Mouse (Mus musculus): ENCODE measurements around the gene Tram2. TPM values are rescaled to one million over a fixed set of nuclear protein-coding genes. Genes with fewer than 3 reads are reported as not detected.

Tram2 gene
- polyA plus RNA-seq, 1 experiment from 2014 or later = 2.0 TPM

DNA sequence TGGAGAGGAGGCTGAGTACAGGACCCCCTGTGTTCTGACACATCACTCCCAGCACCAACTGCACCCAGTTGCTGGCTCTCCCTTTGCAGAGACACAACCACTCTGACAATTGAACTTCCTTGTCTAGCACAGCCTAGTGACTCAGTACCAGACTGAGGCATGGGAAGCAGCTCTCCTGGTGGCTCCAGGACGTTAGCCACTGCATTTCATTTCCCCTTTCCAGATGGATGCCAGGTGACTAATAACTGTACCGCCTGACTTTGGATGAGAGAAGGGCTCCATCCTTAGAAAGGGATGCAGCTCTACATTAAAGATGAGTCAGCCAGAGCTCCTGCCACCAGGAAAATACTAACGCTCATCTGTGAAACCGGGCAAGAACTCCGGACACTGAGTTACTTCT is 7.3 kb upstream of the Tram2 start:
- 84% methylated on average over 5 of the region's 5 CpGs for WGBS
- ATAC-seq = no peak
- no peak overlapping the region for H3K27ac ChIP-seq (ENCODE audit: low read length)

DNA sequence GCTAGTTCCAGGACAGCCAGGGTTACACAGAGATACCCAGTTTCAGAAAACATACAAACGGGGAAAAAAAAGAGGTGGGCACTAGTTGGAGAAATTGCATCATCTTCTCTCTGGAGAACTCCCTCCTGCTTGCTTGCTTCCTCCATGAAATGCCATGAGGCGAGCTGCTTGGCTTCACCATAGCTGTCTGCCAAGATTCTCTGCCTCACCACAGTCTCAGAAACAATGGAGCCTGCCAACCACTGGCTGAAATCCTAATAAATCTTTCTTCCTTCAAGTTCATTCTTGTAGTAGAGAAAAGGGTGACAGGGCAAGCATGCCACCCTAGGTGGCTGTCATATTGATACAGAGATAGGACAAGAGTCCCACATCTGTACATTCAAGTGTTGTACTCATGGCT is 5.6 kb upstream of the Tram2 start:
- Histone ChIP-seq H3K9ac (ENCODE audit: low read depth, low read length) (no peak overlapping the region), H3K9me3 (replicated peaks; ENCODE audit: control insufficient read depth, low read length, poor library complexity, severe bottlenecking) (no peaks in the 10 kb centered on the region), H3K27me3 (ENCODE audit: control insufficient read depth, insufficient read depth, low read depth, low read length) (no peaks in the 10 kb centered on the region), H3K4me3 (ENCODE audit: low read depth, low read length) (no peak overlapping the region), H3K27ac (ENCODE audit: low read length) (no peak overlapping the region), H3K4me2 (ENCODE audit: low read length) (no peak overlapping the region), H3K36me3 (ENCODE audit: control insufficient read depth, insufficient read depth, low read length) (no peaks in the 10 kb centered on the region), H3K4me1 (ENCODE audit: control insufficient read depth, insufficient read depth, low read length) (peaks cover 4% of the 10 kb centered on the region; the same call in 1 of the 2 replicates)
- WGBS = 75% methylated on average over 2 of the region's 2 CpGs
- no peak for ATAC-seq

More for the DNA sequence above, 7.3 kb upstream of the Tram2 start:
- no peaks in the 10 kb centered on the region for H3K4me1 ChIP-seq (ENCODE audit: control insufficient read depth, insufficient read depth, low read length)
- H3K9ac ChIP-seq (ENCODE audit: low read depth, low read length) = no peak overlapping the region
- H3K36me3 ChIP-seq (ENCODE audit: control insufficient read depth, insufficient read depth, low read length) = no peaks in the 10 kb centered on the region
- H3K4me3 ChIP-seq (ENCODE audit: low read depth, low read length) = no peak overlapping the region
- no peak overlapping the region for H3K4me2 ChIP-seq (ENCODE audit: low read length)
- no peaks in the 10 kb centered on the region for H3K9me3 ChIP-seq (replicated peaks; ENCODE audit: control insufficient read depth, low read length, poor library complexity, severe bottlenecking)
- H3K27me3 ChIP-seq (ENCODE audit: control insufficient read depth, insufficient read depth, low read depth, low read length) = no peaks in the 10 kb centered on the region

DNA sequence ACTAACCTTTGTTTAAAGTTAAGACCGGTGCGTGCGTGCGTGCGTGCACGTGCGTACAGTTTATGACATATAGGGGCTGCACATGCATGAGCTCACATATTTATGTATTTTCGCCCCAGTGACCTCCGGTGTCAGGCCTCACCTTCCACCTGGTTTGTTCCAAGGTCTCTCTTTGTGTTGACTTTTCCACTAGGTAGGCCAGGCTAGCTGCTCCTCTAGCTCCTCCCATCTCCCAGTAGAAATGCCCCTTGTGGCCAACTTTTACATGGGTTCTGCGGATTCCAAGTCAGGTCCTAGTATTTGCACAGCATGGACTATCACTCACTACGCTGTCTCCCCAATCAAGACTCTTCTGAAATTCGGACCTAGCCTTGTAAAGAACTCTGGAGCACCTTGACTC is 1.3 kb upstream of the Tram2 start:
- Histone ChIP-seq H3K4me1 (ENCODE audit: control insufficient read depth, insufficient read depth, low read length) (peaks cover 4% of the 10 kb centered on the region; the same call in 1 of the 2 replicates), H3K9me3 (replicated peaks; ENCODE audit: control insufficient read depth, low read length, poor library complexity, severe bottlenecking) (no peaks in the 10 kb centered on the region), H3K36me3 (ENCODE audit: control insufficient read depth, insufficient read depth, low read length) (no peaks in the 10 kb centered on the region), H3K4me2 (ENCODE audit: low read length) (no peak overlapping the region), H3K27ac (ENCODE audit: low read length) (no peak overlapping the region), H3K9ac (ENCODE audit: low read depth, low read length) (no peak overlapping the region), H3K4me3 (ENCODE audit: low read depth, low read length) (no peak overlapping the region), H3K27me3 (ENCODE audit: control insufficient read depth, insufficient read depth, low read depth, low read length) (peaks cover 2% of the 10 kb centered on the region; the same call in 1 of the 2 replicates)
- ATAC-seq = no peak
- WGBS = 90% methylated on average over 12 of the region's 12 CpGs

DNA sequence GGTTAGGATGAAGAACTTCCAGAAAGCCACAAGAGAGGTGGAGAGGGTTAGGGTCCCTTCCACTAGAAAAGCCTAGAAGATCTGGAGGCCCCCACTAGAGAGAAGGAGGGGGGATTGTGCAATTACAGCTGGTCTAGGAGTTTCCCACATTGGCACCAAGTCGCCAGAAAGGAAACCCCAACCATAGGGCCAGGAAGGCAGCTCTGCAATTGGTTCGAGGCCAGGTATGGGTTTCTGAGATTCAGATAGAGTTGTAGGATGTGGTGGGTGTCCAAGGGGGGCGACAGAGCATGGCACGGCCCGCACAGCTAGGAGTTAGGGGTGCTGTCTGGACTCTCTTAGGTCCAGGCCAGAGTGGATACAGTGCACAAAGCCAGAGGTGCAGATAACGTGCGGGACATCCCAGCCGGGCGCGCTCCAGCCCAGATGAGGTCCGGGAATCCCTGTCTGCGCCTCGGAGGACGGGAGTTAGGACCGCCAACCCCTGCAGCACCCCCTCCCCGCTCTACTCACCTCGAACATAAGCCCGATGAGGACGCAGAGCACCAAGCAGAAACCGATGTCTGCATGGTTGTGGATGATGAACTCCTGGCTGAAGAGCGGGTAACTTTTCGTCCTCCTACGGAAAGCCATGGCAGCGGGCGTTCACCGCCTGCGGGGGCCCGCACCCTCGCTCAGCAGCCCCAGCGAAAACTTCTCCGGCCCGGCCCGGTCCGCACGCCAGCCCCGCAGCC is 381 bp downstream of the Tram2 start:
- 1% methylated on average over 36 of the region's 36 CpGs for WGBS
- no peak overlapping the region; the same call in 1 of the 2 replicates for H3K27ac ChIP-seq (ENCODE audit: low read length)
- ATAC-seq = peak; percentile 59

DNA sequence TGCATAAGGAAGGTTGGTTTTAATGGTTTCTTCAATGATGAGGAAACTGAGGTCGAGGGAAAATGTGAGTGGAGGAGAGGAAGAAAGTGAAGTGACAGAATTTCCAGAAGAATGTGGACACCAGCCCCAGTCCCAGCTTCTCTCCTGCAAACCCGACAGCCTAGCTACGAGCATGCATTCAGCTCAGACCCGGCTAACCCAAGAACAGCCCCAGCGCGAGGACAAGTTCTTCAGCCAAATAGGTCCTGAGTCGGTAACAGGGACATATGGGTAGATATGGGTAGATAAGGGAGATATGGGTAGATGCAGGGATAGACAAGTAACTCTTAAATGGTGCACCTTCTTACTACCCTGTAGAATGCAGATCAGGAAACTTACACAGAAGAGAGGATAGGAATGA is 1.4 kb downstream of the Tram2 start:
- Histone ChIP-seq H3K27ac (ENCODE audit: low read length) (no peak overlapping the region), H3K9me3 (replicated peaks; ENCODE audit: control insufficient read depth, low read length, poor library complexity, severe bottlenecking) (no peaks in the 10 kb centered on the region), H3K4me3 (ENCODE audit: low read depth, low read length) (no peak overlapping the region), H3K36me3 (ENCODE audit: control insufficient read depth, insufficient read depth, low read length) (no peaks in the 10 kb centered on the region), H3K4me2 (ENCODE audit: low read length) (peak overlapping the region; percentile 76), H3K27me3 (ENCODE audit: control insufficient read depth, insufficient read depth, low read depth, low read length) (peaks cover 2% of the 10 kb centered on the region; the same call in 1 of the 2 replicates), H3K4me1 (ENCODE audit: control insufficient read depth, insufficient read depth, low read length) (peaks cover 15% of the 10 kb centered on the region), H3K9ac (ENCODE audit: low read depth, low read length) (no peak overlapping the region)
- 64% methylated on average over 7 of the region's 7 CpGs for WGBS
- ATAC-seq = no peak

More for the DNA sequence above, 381 bp downstream of the Tram2 start:
- H3K9ac ChIP-seq (ENCODE audit: low read depth, low read length) = peak overlapping the region; percentile 87
- H3K4me3 ChIP-seq (ENCODE audit: low read depth, low read length) = peak overlapping the region; percentile 75
- no peaks in the 10 kb centered on the region for H3K36me3 ChIP-seq (ENCODE audit: control insufficient read depth, insufficient read depth, low read length)
- H3K27me3 ChIP-seq (ENCODE audit: control insufficient read depth, insufficient read depth, low read depth, low read length) = peaks cover 2% of the 10 kb centered on the region; the same call in 1 of the 2 replicates
- peaks cover 14% of the 10 kb centered on the region for H3K4me1 ChIP-seq (ENCODE audit: control insufficient read depth, insufficient read depth, low read length)
- H3K9me3 ChIP-seq (replicated peaks; ENCODE audit: control insufficient read depth, low read length, poor library complexity, severe bottlenecking) = no peaks in the 10 kb centered on the region
- peak overlapping the region; percentile 76 for H3K4me2 ChIP-seq (ENCODE audit: low read length)

DNA sequence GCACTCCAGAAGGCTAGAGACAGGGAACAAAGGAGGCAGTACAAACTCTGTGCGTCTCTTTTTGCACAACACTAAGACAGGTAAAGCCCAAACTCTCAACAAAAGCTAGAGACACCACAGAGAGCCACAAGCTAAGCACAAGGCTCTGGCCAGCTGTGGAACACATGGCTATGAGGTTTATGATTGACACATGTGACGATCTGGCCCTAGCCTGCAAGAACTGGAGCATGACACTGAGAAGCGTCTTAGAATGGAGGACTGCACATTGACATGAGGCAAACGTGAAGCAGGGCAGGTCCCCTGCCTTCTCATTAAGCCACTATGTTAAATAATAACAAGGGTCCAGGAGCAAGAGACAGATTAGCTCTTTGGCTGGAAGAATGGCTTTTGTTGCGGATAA is 1.8 kb downstream of the Tram2 start:
- Histone ChIP-seq H3K9me3 (replicated peaks; ENCODE audit: control insufficient read depth, low read length, poor library complexity, severe bottlenecking) (no peaks in the 10 kb centered on the region), H3K4me1 (ENCODE audit: control insufficient read depth, insufficient read depth, low read length) (peaks cover 15% of the 10 kb centered on the region), H3K36me3 (ENCODE audit: control insufficient read depth, insufficient read depth, low read length) (no peaks in the 10 kb centered on the region), H3K27me3 (ENCODE audit: control insufficient read depth, insufficient read depth, low read depth, low read length) (peaks cover 2% of the 10 kb centered on the region; the same call in 1 of the 2 replicates), H3K27ac (ENCODE audit: low read length) (no peak overlapping the region), H3K9ac (ENCODE audit: low read depth, low read length) (no peak overlapping the region), H3K4me2 (ENCODE audit: low read length) (peak overlapping the region; percentile 76; the same call in 1 of the 2 replicates), H3K4me3 (ENCODE audit: low read depth, low read length) (no peak overlapping the region)
- WGBS = 35% methylated on average over 5 of the region's 5 CpGs
- ATAC-seq = no peak

DNA sequence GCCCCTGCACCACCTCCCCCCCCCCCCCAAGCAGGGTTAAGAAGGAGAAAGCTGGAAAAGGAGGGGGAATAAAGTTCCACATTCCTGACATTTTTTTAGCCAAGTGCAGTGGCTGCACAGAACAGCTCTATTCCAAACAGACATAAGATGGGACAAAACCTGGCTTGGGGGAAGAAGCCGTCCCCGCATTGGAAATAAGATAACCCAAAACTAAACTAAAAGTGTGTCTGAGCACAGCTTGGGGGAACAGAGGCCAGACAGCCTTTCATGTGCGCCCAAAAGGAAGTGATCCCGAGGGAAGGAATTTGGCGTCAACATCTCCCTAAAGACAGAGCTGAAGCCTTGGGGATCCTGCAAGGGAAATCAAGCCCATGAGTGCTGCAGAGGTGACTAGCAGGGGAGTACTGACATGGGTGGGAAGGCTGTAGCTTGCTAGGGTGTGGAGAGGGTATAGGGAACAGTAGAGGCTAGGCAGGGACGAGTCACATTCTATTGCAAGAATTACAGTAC is 3.0 kb downstream of the Tram2 start:
- 15% methylated on average over 6 of the region's 6 CpGs for WGBS
- H3K4me1 ChIP-seq (ENCODE audit: control insufficient read depth, insufficient read depth, low read length) = peaks cover 15% of the 10 kb centered on the region
- no peaks in the 10 kb centered on the region for H3K9me3 ChIP-seq (replicated peaks; ENCODE audit: control insufficient read depth, low read length, poor library complexity, severe bottlenecking)
- no peak overlapping the region for H3K9ac ChIP-seq (ENCODE audit: low read depth, low read length)
- H3K4me3 ChIP-seq (ENCODE audit: low read depth, low read length) = no peak overlapping the region
- H3K36me3 ChIP-seq (ENCODE audit: control insufficient read depth, insufficient read depth, low read length) = no peaks in the 10 kb centered on the region
- H3K27ac ChIP-seq (ENCODE audit: low read length) = no peak overlapping the region
- ATAC-seq = no peak
- H3K27me3 ChIP-seq (ENCODE audit: control insufficient read depth, insufficient read depth, low read depth, low read length) = peaks cover 2% of the 10 kb centered on the region; the same call in 1 of the 2 replicates
- H3K4me2 ChIP-seq (ENCODE audit: low read length) = peak overlapping the region; percentile 20; the same call in 1 of the 2 replicates

DNA sequence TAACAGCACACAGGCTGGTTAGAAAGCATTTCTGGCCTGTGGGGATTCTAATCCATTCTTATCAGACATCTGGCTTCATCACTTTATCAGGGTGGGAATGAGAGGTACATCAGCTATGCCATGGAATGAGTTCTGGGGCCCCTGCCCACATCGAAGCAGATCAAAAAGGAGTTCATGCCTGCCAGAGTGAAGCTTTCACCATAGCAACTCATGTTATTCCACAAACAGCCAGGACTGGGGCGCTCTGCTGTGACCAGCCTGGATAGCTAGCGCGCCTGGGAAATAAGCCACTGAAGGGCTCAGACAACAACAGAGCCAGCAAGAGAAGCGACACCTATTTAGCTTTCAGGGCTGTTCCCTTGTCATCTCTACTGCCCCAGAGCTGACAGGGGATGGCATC is 4.8 kb downstream of the Tram2 start:
- Histone ChIP-seq H3K36me3 (ENCODE audit: control insufficient read depth, insufficient read depth, low read length) (no peaks in the 10 kb centered on the region), H3K4me1 (ENCODE audit: control insufficient read depth, insufficient read depth, low read length) (peaks cover 11% of the 10 kb centered on the region; the same call in 1 of the 2 replicates), H3K9ac (ENCODE audit: low read depth, low read length) (no peak overlapping the region), H3K4me3 (ENCODE audit: low read depth, low read length) (no peak overlapping the region), H3K27me3 (ENCODE audit: control insufficient read depth, insufficient read depth, low read depth, low read length) (peaks cover 2% of the 10 kb centered on the region; the same call in 1 of the 2 replicates), H3K9me3 (replicated peaks; ENCODE audit: control insufficient read depth, low read length, poor library complexity, severe bottlenecking) (no peaks in the 10 kb centered on the region), H3K27ac (ENCODE audit: low read length) (peak overlapping the region; percentile 23; the same call in 1 of the 2 replicates), H3K4me2 (ENCODE audit: low read length) (no peak overlapping the region; the same call in 1 of the 2 replicates)
- ATAC-seq = no peak
- WGBS = 14% methylated on average over 5 of the region's 5 CpGs

DNA sequence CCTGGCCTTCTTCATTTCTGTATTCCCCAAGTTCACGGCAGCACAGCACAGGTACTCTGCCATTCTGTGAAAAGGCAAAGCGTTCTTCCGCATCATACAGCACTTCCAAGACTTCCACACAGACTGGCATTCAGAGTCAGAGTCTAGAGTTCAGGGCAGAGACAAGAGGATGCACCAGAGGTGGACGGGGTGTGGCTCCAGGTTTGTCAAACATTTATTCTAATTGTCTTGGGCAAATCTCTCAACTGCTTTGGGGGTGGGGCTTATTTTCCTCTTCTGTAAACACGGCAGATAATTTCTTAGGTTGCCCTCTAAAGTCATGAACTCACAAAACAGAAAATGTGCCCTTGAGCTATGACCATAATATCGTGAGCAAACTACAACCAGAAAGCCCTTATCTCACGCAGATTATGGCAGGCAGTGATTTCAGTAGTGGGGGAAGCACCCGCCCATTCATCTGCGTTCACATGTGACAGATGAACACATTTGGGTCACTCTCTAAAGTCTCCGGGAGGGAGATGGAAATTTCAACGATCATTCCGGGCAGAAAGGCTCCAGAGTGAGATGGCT is 6.1 kb downstream of the Tram2 start:
- Histone ChIP-seq H3K9ac (ENCODE audit: low read depth, low read length) (no peak overlapping the region), H3K27ac (ENCODE audit: low read length) (no peak overlapping the region), H3K4me2 (ENCODE audit: low read length) (no peak overlapping the region), H3K27me3 (ENCODE audit: control insufficient read depth, insufficient read depth, low read depth, low read length) (no peaks in the 10 kb centered on the region), H3K4me1 (ENCODE audit: control insufficient read depth, insufficient read depth, low read length) (peaks cover 11% of the 10 kb centered on the region; the same call in 1 of the 2 replicates), H3K9me3 (replicated peaks; ENCODE audit: control insufficient read depth, low read length, poor library complexity, severe bottlenecking) (no peaks in the 10 kb centered on the region), H3K4me3 (ENCODE audit: low read depth, low read length) (no peak overlapping the region), H3K36me3 (ENCODE audit: control insufficient read depth, insufficient read depth, low read length) (no peaks in the 10 kb centered on the region)
- no peak for ATAC-seq
- WGBS = 83% methylated on average over 12 of the region's 12 CpGs

All from midbrain, embryonic 16.5 days (tissue).